Mouse (Mus musculus): ENCODE results near the gene Marc1.

DNA sequence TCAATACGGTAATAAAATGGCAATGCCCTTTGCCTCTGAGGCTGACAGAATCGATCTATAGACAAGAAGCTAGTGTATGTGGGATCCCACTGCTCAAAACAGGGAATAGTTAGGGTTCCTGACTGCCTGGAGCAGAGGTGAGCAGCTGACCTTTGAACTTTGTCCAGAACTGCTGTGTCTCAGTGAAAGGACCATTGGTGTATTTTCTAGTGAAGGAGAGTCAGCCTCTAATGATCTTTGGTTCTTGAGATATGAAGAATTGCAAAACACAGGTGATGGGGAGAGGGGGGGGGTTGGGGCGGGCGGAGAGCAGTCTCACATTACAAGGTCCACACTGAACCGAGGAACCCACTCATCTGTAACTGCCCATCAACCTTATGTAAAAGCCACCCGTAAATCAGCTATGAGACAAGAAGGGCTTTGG, 1.5 kb downstream of the Marc1 start:
- TF ChIP-seq CTCF (IDR thresholded peaks at IDR 0.05; ENCODE audit: control insufficient read depth, insufficient read depth, insufficient replicate concordance, low read depth, low read length) (no peak), POLR2A (IDR thresholded peaks at IDR 0.05; ENCODE audit: control insufficient read depth, low read depth, low read length) (no peak)

All from testis, adult 2 months (tissue).